Mouse (Mus musculus) left cerebral cortex, adult 2 months (tissue): ENCODE results near the gene Ginm1. TPM values are rescaled to one million over a fixed set of nuclear protein-coding genes. Genes with fewer than 3 reads are reported as not detected.
A peak's percentile ranks its signal among the peaks of the same experiment; 100 is the strongest.

Experiments used
- DNase-seq, 2 experiments: peaks; one replicate each; pipeline ENCODE4 v3.0.0; 2021 to 2022; ENCODE audit warnings: low spot score in 2 of 2, mixed read lengths in 1 of 2; ENCODE audit errors: extremely low spot score in 1 of 2
- H3K27ac ChIP-seq: fragments of 200-600 bp; 2 replicates; pipeline ENCODE4 v1.8.1; 2022
- H3K4me3 ChIP-seq: fragments of 200-600 bp; 2 replicates; pipeline ENCODE4 v1.8.1; 2022
- CTCF ChIP-seq: fragments of 200-600 bp; IDR thresholded peaks from 2 replicates; pipeline ENCODE4 v1.8.1; 2022; ENCODE audit warnings: antibody characterized with exemption, mild to moderate bottlenecking, moderate library complexity
- intact Hi-C: fragments of 180-260 bp; cut with DNase I; formaldehyde crosslinking; loops from one replicate; pipeline ENCODE4 v1.15.1; 2025
- long read RNA-seq, 2 experiments: library from polyadenylated mRNA; stranded (forward); transcript quantifications; one replicate each; pipeline ENCODE4 v2.0.0; 2021; ENCODE audit warnings: borderline mapping rate in 2 of 2
- total RNA-seq, 2 experiments: library from RNA; stranded (reverse); gene quantifications; 2 replicates each; pipeline ENCODE4 v1.2.3; 2021

The Ginm1 gene
- total RNA-seq = 10 to 100 TPM; 15.8 to 18.7 TPM
- long read RNA-seq, experiment 1, transcript Ginm1-204 (8 exons, 1,525 nt) = major isoform, 17 of 31 reads
- long read RNA-seq, experiment 1, transcript Ginm1-202 (1 exons, 300 nt) = minor isoform, 5 of 31 reads
- long read RNA-seq, experiment 1, partial matches to known transcripts = 1 of 31 reads
- long read RNA-seq, experiment 1, other reads (novel, unspliced or antisense) = 5 of 31 reads
- long read RNA-seq, experiment 2, transcript Ginm1-204 (8 exons, 1,525 nt) = major isoform, 8 of 15 reads
- long read RNA-seq, experiment 2, partial matches to known transcripts = 1 of 15 reads
- long read RNA-seq, experiment 2, other reads (novel, unspliced or antisense) = 1 of 15 reads

GRCm38 (mm10) chr10:7792751-7793385 is at the start of gene Ginm1, which contains the start of gene Ppil4:
Gene Ginm1, minus strand, starts transcription at chr10:7792824.
Gene Ppil4, plus strand, starts transcription at chr10:7792891.
- intact Hi-C loops = no loop called here
- DNase-seq = peak; percentile 91 to 94
- H3K27ac ChIP-seq = peak within 1 kb of the TSS; percentile 86

DNA sequence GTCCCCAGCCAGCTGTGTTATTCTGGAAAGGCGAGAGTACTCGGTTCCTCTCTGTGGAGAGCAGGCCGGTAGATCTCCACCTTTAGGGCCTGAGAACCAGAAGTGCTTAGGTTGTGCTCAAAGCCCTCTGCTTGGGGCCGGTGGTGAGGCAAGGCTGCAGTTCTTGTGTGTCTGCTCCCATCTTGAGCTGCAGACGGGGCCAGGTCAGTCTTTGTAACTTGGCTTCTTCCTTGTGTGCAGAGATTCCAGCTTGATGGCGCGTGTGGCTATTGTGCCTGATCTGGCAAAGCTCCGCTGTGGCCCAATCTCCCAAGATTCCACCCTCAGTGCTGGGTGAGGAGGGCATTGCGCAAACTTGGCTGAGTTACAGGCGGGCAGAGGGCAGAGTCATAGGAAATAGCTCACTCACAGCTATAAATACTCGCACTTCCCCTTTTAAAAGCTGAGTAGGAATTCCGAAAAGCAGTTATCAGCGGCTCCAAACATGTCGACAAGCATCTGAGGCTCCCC is 49.0 kb upstream of the Ginm1 start:
- intact Hi-C loops = no loop called here
- no peak for TF ChIP-seq CTCF
- no peak overlapping the region for H3K4me3 ChIP-seq
- H3K27ac ChIP-seq = no peak overlapping the region
- DNase-seq = no peak

More at GRCm38 (mm10) chr10:7792751-7793385, at the start of gene Ginm1, which contains the start of gene Ppil4:
- TF ChIP-seq CTCF = no peak
- peak within 1 kb of the TSS; percentile 93 for H3K4me3 ChIP-seq

- no peak overlapping the region for H3K27ac ChIP-seq
- intact Hi-C loops = no loop called here
- DNase-seq = no peak
- no peak overlapping the region for H3K4me3 ChIP-seq
- no peak for TF ChIP-seq CTCF
These were observed 48.2 kb upstream of the Ginm1 start for GRCm38 (mm10) chr10:7840785-7841184.

GRCm38 (mm10) chr10:7840353-7840733 is 47.7 kb upstream of the Ginm1 start:
- Histone ChIP-seq H3K27ac (no peak overlapping the region), H3K4me3 (no peak overlapping the region)
- no peak for DNase-seq
- no peak for TF ChIP-seq CTCF
- intact Hi-C loops = no loop called here

- no peak for TF ChIP-seq CTCF
- DNase-seq = no peak
- Histone ChIP-seq H3K27ac (no peak overlapping the region), H3K4me3 (no peak overlapping the region)
- intact Hi-C loops = no loop called here
These were observed 47.1 kb upstream of the Ginm1 start for GRCm38 (mm10) chr10:7839551-7840352.

DNA sequence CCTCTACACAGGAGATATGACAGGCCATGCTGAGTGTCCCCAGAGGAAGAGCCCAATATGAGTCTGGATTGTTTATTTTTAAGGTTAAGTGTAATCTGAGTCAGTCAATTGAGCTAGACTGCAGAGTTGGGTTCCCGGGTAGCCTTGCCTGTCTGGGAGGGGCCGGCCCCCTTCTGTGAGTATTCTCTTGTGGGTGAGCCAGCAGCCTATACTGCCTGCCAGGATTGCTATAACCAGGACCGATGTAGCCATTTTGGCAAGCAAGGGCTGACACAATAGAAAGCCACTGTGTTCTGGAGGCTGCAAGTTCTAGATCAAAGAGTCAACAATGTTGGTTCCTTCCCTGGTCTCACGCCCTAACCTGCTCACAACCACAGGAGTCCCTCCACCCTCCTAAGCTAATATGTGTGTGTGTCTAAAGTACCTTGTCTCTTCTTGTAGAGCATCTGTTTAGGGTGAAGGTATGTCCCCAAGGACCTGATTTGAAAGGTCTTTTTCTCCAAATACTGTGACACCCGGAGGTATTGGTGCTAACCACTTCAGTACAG is 46.3 kb upstream of the Ginm1 start:
- no peak overlapping the region for H3K27ac ChIP-seq
- intact Hi-C loops = no loop called here
- TF ChIP-seq CTCF = no peak
- H3K4me3 ChIP-seq = no peak overlapping the region
- DNase-seq = no peak

DNA sequence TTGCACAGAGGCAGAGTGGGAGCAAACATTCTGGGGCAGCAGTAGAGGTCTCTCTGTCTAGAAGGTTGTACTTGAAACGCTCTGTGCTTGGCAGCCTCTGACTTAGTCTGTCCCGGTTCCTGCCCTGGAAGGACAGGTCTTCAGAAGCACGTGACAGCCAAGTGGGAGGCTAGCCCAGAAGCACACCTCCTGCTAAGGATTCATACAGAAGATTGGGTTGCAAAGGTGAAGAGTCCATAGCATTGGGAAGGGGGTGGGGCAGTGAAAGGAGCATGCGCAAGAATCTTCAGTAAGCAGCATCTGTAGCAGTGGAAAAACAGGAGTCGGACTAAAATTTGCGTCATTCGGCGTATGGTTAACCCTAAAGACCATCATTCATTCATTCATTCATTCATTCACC is 45.4 kb upstream of the Ginm1 start:
- Histone ChIP-seq H3K27ac (no peak overlapping the region), H3K4me3 (no peak overlapping the region)
- intact Hi-C loops = no loop called here
- DNase-seq = no peak
- no peak for TF ChIP-seq CTCF

DNA sequence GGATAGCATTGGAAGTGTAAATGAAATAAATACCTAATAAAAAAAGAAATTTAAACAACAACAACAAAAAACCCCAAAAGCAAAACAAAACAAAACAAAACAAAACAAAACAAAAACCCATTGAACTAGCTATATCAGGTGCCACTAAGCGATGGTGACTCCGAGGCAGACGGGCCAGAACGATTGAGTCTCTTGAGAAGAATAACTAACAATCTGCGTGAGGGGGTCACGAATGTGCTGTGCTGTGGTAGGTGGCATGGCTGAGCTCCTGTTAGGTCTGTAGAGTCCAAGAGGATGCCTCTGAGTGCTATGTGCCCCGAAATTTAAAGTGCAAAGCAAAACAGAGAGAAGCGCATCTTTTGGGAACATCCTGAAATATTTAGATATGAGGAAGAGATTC is 44.8 kb upstream of the Ginm1 start:
- H3K27ac ChIP-seq = no peak overlapping the region
- no peak overlapping the region for H3K4me3 ChIP-seq
- no peak for DNase-seq
- intact Hi-C loops = no loop called here
- TF ChIP-seq CTCF = no peak

- TF ChIP-seq CTCF = no peak
- Histone ChIP-seq H3K4me3 (no peak overlapping the region), H3K27ac (no peak overlapping the region)
- no peak for DNase-seq
- intact Hi-C loops = no loop called here
These were observed 44.3 kb upstream of the Ginm1 start for GRCm38 (mm10) chr10:7836902-7837301.

DNA sequence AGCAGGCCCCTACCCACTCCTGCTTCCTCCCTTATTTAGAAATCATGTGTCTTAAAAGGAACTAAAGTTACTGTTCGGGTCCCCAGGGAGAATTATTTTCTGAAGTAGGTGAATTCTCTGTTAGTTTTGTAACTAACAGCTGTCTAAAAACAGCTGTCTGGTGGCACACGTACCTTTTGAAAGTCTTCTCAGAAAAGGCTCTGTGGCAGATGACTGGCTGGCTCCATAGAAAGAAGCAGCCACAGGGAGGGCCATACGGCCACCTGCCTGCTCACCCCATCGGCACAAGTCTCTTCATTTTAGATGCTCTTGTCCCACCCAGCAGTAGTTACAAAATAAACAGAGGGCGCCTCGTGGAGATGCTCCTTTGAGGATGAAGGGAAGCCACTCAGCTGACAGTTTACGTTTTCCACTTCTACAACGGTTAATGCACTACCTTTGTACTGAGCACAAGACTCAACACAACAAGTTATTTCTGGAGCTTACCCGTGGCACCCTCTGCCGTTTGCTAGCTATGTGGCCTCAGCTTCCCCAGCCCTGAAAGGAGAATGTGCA is 42.1 kb upstream of the Ginm1 start:
- Histone ChIP-seq H3K27ac (no peak overlapping the region), H3K4me3 (no peak overlapping the region)
- no peak for TF ChIP-seq CTCF
- no peak for DNase-seq
- intact Hi-C loops = no loop called here

DNA sequence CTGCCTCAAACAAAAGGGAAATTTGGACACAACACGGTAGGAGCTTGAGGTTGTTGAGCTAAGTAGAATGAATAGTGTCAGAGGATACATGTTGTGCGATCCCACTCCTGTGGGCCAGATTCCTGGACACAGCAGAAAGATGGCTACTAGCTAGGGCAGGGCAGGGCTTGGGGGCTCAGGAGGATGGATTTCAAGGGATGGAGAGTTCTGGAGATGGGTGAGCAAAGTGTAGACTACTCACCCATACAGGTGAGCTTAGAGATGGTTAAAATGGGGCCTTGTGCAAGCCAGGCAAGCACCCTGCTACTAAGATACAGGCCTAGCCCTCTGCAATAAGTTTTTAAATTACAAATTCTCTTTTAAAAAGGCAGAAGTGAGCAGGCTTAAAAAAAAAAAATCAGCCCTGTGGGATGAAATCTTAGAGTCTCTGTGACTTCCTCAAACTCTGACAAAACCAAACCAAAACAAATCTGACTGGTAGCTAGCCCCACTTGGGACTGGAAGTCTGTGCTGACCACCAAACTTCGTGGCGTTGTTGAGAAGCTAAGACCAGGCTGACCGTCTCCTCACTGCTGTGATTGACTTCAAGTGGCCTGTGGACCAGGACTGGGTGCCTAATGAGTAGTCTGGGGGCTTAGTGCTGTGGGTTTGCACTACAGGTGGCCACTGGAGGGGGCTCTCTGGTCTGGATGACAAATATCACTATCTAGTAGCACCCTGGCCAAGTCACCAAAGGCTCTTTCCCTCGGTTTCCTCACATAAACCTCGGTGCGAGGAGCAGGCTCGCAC is 40.9 kb upstream of the Ginm1 start:
- intact Hi-C loops = no loop called here
- DNase-seq = no peak
- Histone ChIP-seq H3K27ac (no peak overlapping the region), H3K4me3 (no peak overlapping the region)
- no peak; the same call in 1 of the 2 replicates for TF ChIP-seq CTCF
